Mouse (Mus musculus) small intestine, adult 2 months (tissue): Measurements from ENCODE around the gene Enc1.

Source experiments
- CTCF ChIP-seq: fragments of 200-500 bp; IDR thresholded peaks from 2 replicates; pipeline ENCODE4 v1.5.1; 2012; ENCODE audit warnings: low read depth, mild to moderate bottlenecking, control low read depth, inconsistent platforms, low read length, moderate library complexity, mixed read lengths; ENCODE audit not compliant: insufficient replicate concordance, insufficient read length; ENCODE audit errors: extremely low read depth
- POLR2A ChIP-seq: fragments of 200-500 bp; IDR thresholded peaks from 2 replicates; pipeline ENCODE4 v1.6.1; 2012; ENCODE audit warnings: low read depth, mild to moderate bottlenecking, control low read depth, inconsistent platforms, low read length, moderate library complexity

- TF ChIP-seq CTCF (no peak), POLR2A (no peak)
Measured at GRCm38 (mm10) chr13:97282911-97283281, 42.0 kb downstream of the Enc1 start.
